Mouse (Mus musculus) layer of hippocampus, postnatal 14 days (tissue): ENCODE measurements around the gene Tff2. TPM values are rescaled to one million over a fixed set of nuclear protein-coding genes. Genes with fewer than 3 reads are reported as not detected.

Experiments
- DNase-seq, 2 experiments: peaks; one replicate each; pipeline ENCODE4 v3.0.0; 2021 to 2022; ENCODE audit warnings: low spot score in 2 of 2, mixed read lengths in 1 of 2
- long read RNA-seq, 2 experiments: library from polyadenylated mRNA; stranded (forward); transcript quantifications; one replicate each; pipeline ENCODE4 v2.0.0; 2021
- total RNA-seq, 2 experiments: library from RNA; stranded (reverse); gene quantifications; 2 replicates each; pipeline ENCODE4 v1.2.3; 2021

The Tff2 gene
- total RNA-seq, result not detected
- long read RNA-seq, experiment 1, result 0 reads
- long read RNA-seq, experiment 2, result 0 reads

GRCm38 (mm10) chr17:31144040-31145037 is at the start of gene Tff2:
Gene Tff2 (minus strand): TSS chr17:31144282.
- no peak for DNase-seq

DNA sequence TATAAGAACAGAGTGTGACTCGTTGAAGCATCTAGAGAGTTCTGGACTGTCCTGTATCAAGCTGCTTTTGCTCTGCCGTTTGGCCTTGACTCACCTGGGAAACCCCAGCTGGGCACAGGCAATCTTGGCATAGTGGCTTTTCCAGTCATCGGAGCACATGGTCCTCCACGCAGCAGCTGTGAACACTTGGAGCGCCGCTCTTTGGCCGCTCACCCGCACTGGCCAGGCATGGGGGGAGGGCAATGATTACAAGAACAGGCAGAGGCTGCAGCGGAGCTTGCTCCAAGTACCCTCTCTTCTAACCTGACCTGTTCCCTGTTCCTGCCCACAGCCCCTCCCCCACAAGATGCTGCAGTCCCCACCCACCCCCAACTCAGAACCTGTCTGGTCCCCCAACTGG is 49.3 kb upstream of the Tff2 start:
- no peak for DNase-seq

- DNase-seq, result no peak
Measured at GRCm38 (mm10) chr17:31192663-31193062, 48.6 kb upstream of the Tff2 start.

GRCm38 (mm10) chr17:31191825-31192224 is 47.7 kb upstream of the Tff2 start:
- DNase-seq, result no peak

- peak; percentile 70 to 76 for DNase-seq
Measured at GRCm38 (mm10) chr17:31187370-31187769, 43.3 kb upstream of the Tff2 start.

DNA sequence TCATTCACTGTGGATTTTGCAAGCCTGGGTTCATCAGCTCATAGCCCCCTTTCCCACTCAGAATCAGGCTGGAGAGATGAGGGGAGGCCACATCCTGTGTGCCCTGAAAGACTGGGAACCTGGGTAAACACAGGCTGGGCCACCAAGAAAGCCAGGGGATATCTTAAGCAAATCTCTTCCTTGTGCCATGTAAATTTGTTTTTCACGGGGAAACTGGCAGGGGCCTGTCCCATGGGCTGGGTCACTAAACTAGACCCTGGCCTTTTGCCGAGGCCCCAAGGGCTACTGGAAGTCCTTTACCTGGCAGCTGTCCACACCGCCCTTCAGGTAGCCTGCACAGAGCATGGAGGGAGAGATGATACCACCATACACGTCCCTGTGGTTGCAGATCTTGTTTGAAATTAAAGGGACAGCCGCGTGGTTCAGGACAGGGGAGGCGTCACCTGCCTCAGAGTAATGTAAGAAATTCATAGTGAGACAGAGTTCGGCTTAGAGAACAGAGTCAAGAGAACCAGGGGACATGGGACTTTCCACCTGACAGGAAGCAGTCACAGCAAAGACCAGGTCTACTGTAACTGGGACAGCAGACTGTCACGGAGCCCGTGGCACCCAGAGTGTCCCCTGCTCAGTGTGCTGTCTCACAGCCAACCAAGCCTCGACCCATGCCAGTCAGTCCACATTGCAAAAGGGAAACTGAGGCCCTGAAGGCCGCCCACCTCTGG is 40.3 kb upstream of the Tff2 start:
- DNase-seq, result no peak

DNA sequence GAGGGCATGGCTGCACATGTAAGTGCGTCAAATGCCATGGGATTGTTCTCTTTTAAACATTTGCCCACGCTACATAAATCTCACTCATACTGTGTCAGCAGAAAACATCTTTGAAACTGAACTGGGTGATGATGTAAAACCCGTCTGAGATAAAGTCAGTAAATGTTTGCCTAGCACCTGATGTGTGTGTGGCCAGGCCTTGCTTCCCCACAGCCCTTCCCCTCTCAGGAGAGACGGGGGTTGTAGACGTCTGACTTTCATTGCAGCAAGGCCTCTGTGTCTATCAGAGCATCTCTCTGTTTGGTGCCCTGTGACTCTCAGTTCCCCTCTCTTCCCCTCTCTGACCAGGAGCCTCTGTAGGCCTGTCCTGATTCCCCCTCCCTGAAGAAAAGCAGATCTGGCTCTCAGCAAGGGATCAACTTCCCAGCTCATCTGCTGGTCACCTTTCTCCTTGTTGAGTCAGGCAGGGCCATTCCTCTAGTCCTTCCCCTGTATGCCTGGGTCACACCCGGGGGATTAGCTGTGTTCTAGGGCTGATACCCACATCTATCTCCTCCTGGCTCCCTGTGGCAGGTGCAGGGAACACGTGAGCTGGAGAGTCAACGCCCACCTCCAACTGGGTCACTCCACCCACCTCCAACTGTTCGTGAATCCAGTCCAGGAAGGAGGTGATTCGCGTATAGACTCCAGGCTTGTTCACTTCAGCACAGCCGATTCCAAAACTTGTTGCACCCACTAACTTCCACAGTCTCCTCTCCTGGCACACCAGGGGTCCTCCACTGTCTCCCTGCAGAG is 39.3 kb upstream of the Tff2 start:
- DNase-seq, result peak; percentile 39 to 42

GRCm38 (mm10) chr17:31181490-31181889 is 37.4 kb upstream of the Tff2 start:
- no peak for DNase-seq

DNA sequence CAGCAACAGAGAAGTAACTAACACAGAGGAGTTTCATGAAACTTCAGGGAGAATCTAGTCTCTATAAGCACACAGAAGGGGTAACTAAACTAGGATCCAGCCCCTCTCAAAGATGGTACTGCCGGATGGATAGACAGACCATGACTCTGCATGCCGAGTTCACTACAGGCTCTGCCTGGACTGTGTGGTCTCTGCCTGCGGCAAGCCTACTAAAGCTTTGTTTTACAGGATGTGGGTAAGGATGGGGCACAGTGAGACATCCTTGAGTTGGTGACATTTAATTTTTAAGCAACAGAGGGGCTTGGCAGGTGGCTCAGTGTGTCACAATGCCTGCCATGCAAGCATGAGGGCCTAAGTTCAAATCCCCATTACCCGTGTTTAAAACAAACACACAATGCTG is 32.2 kb upstream of the Tff2 start:
- no peak for DNase-seq

DNA sequence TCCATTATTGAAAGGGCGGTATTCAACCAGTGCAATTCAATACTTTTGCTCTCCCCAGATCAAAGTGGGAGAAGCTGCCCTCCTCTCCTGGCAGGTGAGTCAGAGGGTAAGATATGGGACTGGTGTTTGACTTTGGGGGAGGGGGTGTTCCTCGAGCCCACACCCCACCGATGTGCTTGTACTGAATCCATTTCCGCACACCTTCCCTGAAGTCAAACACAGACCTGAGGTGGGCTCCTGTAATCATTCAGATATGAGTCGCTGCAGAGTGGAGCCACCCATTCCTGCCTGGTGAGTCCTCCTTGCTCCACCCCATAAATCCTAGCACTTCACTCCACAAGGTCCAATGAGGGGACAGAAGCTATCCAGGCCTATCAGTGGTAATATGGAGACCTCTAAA is 25.7 kb upstream of the Tff2 start:
- DNase-seq, result no peak

DNA sequence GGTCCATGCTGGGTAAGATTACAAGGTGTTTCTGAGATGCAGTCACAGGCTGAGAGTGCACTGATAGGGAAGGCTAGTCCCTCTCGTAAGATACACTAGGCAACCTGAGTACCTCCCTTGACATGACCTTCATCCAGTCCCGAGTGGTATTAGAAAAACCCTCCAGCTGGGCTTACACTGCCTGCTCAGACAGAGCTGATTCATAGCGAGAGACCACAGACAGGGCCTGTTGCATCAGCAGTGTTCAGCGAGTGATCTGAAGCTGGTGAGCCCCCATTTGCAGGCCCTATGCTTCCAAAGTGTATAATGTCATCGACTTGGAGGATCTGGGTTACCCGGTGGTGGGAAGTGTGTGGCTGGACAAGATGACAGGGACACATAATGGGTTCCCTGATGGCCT is 21.0 kb upstream of the Tff2 start, which contains the start of gene Tff1:
TSS of gene Tff1 (minus strand) at position 151 of the 400 bp plus-strand sequence.
- DNase-seq, result no peak

GRCm38 (mm10) chr17:31163821-31164220 is 19.7 kb upstream of the Tff2 start:
- no peak for DNase-seq

- DNase-seq, result no peak
Measured at GRCm38 (mm10) chr17:31162607-31163006, 18.5 kb upstream of the Tff2 start.

GRCm38 (mm10) chr17:31160291-31160690 is 16.2 kb upstream of the Tff2 start:
- DNase-seq, result no peak

- DNase-seq, result no peak
Measured at GRCm38 (mm10) chr17:31157921-31158320, 13.8 kb upstream of the Tff2 start.

DNA sequence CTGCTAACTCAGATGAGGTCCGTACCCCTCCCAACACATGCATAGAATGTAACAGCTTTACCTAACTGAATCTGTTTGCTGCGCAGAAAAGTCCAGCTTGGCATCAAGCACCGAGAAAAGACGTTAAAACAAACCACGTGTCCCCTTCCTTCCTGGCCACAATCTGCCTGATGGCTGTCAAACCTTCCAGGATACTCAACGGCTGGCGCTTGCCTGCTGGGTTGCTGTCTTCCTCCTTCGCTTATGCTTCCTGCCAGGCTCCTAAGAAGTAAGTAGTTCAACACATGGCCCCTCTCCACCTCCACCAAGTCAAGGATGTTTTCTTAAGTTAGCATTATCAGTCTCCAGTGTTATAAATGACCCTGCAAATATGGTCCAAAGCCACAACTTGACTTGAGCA is 9.7 kb upstream of the Tff2 start:
- DNase-seq, result no peak

DNA sequence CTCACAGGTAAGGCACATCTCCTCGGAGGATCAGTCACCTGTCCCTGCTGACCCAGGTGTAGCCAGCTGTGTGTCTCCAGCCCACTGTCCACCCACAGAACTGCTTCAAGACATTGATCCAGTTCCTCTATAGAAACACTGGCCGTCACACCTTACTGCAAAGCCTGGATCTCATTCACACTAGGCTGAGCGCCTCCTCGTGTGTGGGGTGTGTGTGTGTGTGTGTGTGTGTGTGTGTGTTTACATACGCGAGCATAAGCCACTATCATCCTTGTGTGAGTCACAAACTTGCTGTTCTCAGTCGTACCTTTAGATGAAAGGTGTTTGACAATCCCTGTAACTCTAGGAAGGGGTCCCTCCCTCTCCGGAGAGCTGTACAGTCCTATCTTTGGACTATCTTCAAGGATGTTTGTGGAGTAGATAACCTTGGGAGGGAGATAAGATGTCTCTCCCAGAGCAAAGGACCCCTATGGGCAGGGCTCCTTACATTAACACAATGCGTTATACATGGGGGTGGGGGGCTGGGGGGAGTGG is 9.0 kb upstream of the Tff2 start:
- no peak for DNase-seq

GRCm38 (mm10) chr17:31152512-31152911 is 8.4 kb upstream of the Tff2 start:
- DNase-seq, result no peak

GRCm38 (mm10) chr17:31145998-31146397 is 1.9 kb upstream of the Tff2 start:
- no peak for DNase-seq

DNA sequence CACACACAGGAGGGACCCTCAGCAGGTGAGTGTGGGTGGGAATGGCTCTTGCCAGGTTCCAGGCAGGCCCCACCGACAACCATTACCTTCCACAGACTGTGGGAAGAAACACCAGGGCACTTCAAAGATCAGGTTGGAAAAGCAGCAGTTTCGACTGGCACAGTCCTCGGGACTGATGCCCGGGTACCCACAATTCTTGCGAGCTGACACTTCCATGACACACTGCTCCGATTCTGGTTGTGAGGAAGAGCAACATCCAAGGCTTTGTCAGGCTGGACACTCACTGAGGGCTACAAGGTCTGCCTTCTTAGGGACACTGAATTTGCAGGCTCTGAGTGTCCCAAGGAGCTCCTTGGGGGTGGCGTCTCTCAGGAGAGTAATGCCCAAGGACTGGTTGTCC is 2.0 kb downstream of the Tff2 start:
- DNase-seq, result no peak

GRCm38 (mm10) chr17:31138398-31138797 is 5.7 kb downstream of the Tff2 start:
- peak; percentile 47 to 73 for DNase-seq
